In genomic region chr19:6492124-6492523, GRCm38 (mm10) we compare ENCODE assay signal across 9 mouse cellular contexts. TPM values are rescaled to one million over a fixed set of nuclear protein-coding genes. Genes with fewer than 3 reads are reported as not detected.
DNase-seq lines count a peak whose midpoint lies in the region; ATAC-seq and TF ChIP-seq lines count a peak whose summit lies in the region.
"Had no signal": no experiment of that assay in that cellular context is flagged by ENCODE, and none has a peak within 500 bp of the region (broad histone marks: within the 10 kb centered on the region; RNA-seq: fewer than 3 reads in every experiment).

No protein-coding gene starts in this region.

- H3K36me3 ChIP-seq in lung, embryonic 14.5 days (ENCODE audit: insufficient read depth) = no peaks in the 10 kb centered on the region

- WGBS in lung, embryonic 14.5 days = 18% methylated on average over 12 of the region's 12 CpGs

- no peak overlapping the region for H3K4me2 ChIP-seq in lung, embryonic 14.5 days

- no peak overlapping the region for H3K27ac ChIP-seq in lung, embryonic 14.5 days (ENCODE audit: low read depth)

- no peaks in the 10 kb centered on the region for H3K4me1 ChIP-seq in lung, embryonic 14.5 days (ENCODE audit: insufficient read depth)

- no peak overlapping the region for H3K4me3 ChIP-seq in lung, embryonic 14.5 days (ENCODE audit: low read depth, low read length)

- TF ChIP-seq CTCF in lung, embryonic 14.5 days (IDR thresholded peaks at IDR 0.05; ENCODE audit: low read depth) = peak; percentile 85

- DNase-seq in MN1 (ENCODE audit: low spot score) = peak; percentile 72
- peak; percentile 70 to 81 for DNase-seq in adrenal gland, postnatal 36 days
- DNase-seq in embryo, embryonic 9.5 days (ENCODE audit: extremely low spot score) = peak; percentile 74
- peak; percentile 48 for DNase-seq in heart, adult 8-10 months (ENCODE audit: low spot score)
- DNase-seq in layer of hippocampus, adult 11-12 months (ENCODE audit: low spot score) = peak; percentile 85
- DNase-seq in lung, embryonic 14.5 days = peak; percentile 84
- DNase-seq in right cerebral cortex, adult 2 months (ENCODE audit: low spot score in 2 of 2) = peak; percentile 80 to 83

- ATAC-seq in lung, embryonic 14.5 days (ENCODE audit: insufficient read depth) = no peak
- no peak for ATAC-seq in monocyte, adult 5-6 weeks (replicated peaks; ENCODE audit: insufficient number of reproducible peaks, low FRiP score, low TSS enrichment, poor library complexity, severe bottlenecking)

- peaks cover 33% of the 10 kb centered on the region for H3K27me3 ChIP-seq in lung, embryonic 14.5 days (ENCODE audit: insufficient read depth, low read length)

- H3K9ac ChIP-seq in lung, embryonic 14.5 days = no peak overlapping the region

- H3K9me3 ChIP-seq in lung, embryonic 14.5 days (ENCODE audit: low read depth, low read length) = no peaks in the 10 kb centered on the region

RNA-seq across cellular contexts. Expression of gene Slc22a12, which starts 50.7 kb away (rescaled TPM):
- under 1 TPM in 1 of 2 experiments, not detected in 1; 0.20 TPM for total RNA-seq in adrenal gland, postnatal 36 days (2021)
- under 1 TPM in 1 of 4 experiments, not detected in 3; 0.28 TPM for total RNA-seq in heart, adult 8-10 months (2022)
- polyA plus RNA-seq in lung, embryonic 14.5 days (2014; fragmentation: Nextera tagmentation; extraction: Ambion mirVana) = not detected in 2 replicates
- total RNA-seq in monocyte, adult 5-6 weeks (2017) = not detected in 3 replicates
- polyA plus RNA-seq: heart, embryonic 16.5 days had no signal
